24 mouse cellular contexts compared by ENCODE assay signal in genomic region chr12:104827721-104828120, GRCm38 (mm10). TPM values are rescaled to one million over a fixed set of nuclear protein-coding genes. Genes with fewer than 3 reads are reported as not detected.
A peak's percentile ranks its signal among the peaks of the same experiment; 100 is the strongest.
DNase-seq lines count a peak whose midpoint lies in the region; ATAC-seq and TF ChIP-seq lines count a peak whose summit lies in the region.
"Had no signal": no experiment of that assay in that cellular context is flagged by ENCODE, and none has a peak within 500 bp of the region (broad histone marks: within the 10 kb centered on the region; RNA-seq: fewer than 3 reads in every experiment).

No protein-coding gene starts in this region.

- TF ChIP-seq RAD21 in MEL (IDR thresholded peaks at IDR 0.05; ENCODE audit: low read depth, low read length), result no peak

- H3K4me2 ChIP-seq in forebrain, embryonic 11.5 days (ENCODE audit: low read depth, low read length, severe bottlenecking), result no peak overlapping the region
- H3K4me2 ChIP-seq in liver, embryonic 11.5 days, result no peak overlapping the region
- H3K4me2 ChIP-seq in forebrain, embryonic 16.5 days (ENCODE audit: low read length), result no peak overlapping the region
- H3K4me2 ChIP-seq: hindbrain, embryonic 14.5 days; kidney, embryonic 15.5 days had no signal

- H3K9me3 ChIP-seq in forebrain, embryonic 11.5 days (ENCODE audit: control insufficient read depth, low read length), result no peaks in the 10 kb centered on the region
- H3K9me3 ChIP-seq in forebrain, embryonic 10.5 days, result no peaks in the 10 kb centered on the region
- H3K9me3 ChIP-seq in liver, embryonic 11.5 days (ENCODE audit: control insufficient read depth, low read length), result no peaks in the 10 kb centered on the region
- no peaks in the 10 kb centered on the region for H3K9me3 ChIP-seq in MEL (replicated peaks; ENCODE audit: insufficient read depth, low read length)
- no peaks in the 10 kb centered on the region for H3K9me3 ChIP-seq in forebrain, embryonic 16.5 days (ENCODE audit: control insufficient read depth, low read length)
- H3K9me3 ChIP-seq: kidney, embryonic 15.5 days had no signal

- no peak for TF ChIP-seq CTCF in liver, adult 2 months (IDR thresholded peaks at IDR 0.05; ENCODE audit: low read depth, low read length)
- TF ChIP-seq CTCF in MEL (IDR thresholded peaks at IDR 0.05 in 2 of 3, conservative IDR thresholded peaks at IDR 0.05 in 1 of 3; ENCODE audit: control insufficient read depth in 1 of 3, insufficient read depth in 1 of 3, low read depth in 2 of 3, low read length in 3 of 3, poor library complexity in 1 of 3, severe bottlenecking in 1 of 3), result no peak

- TF ChIP-seq POLR2A in liver, adult 2 months (IDR thresholded peaks at IDR 0.05; ENCODE audit: extremely low read depth, insufficient read depth, low read length), result no peak
- no peak for TF ChIP-seq POLR2A in MEL (IDR thresholded peaks at IDR 0.05; ENCODE audit: control insufficient read depth in 1 of 2, insufficient read depth in 1 of 2, low read depth in 1 of 2, low read length in 2 of 2, poor library complexity in 1 of 2)

- TF ChIP-seq EP300 in MEL (IDR thresholded peaks at IDR 0.05; ENCODE audit: low read depth in 1 of 2, low read length in 2 of 2), result no peak

- peaks cover 47% of the 10 kb centered on the region for H3K79me2 ChIP-seq in liver, adult 2 months (ENCODE audit: control insufficient read depth, insufficient read depth, low read length)
- H3K79me2 ChIP-seq in MEL (ENCODE audit: control insufficient read depth, insufficient read depth, low read length, poor library complexity), result no peaks in the 10 kb centered on the region

- peak; percentile 55 for ATAC-seq in forebrain, embryonic 11.5 days (replicated peaks; ENCODE audit: low FRiP score)
- no peak for ATAC-seq in liver, embryonic 11.5 days (replicated peaks; ENCODE audit: low FRiP score)
- peak; percentile 47; the same call in 1 of the 2 replicates for ATAC-seq in forebrain, embryonic 16.5 days
- ATAC-seq: activated CD4-positive, CD25-positive, alpha-beta regulatory T cell, adult 4 months; intestine, embryonic 16.5 days had no signal

- no peak overlapping the region for H3K4me3 ChIP-seq in forebrain, embryonic 11.5 days (ENCODE audit: low read depth, low read length)
- H3K4me3 ChIP-seq in forebrain, embryonic 10.5 days, result no peak overlapping the region
- H3K4me3 ChIP-seq in liver, adult 2 months (ENCODE audit: insufficient read depth, low read depth, low read length), result no peak overlapping the region
- H3K4me3 ChIP-seq in liver, embryonic 11.5 days (ENCODE audit: low read depth, low read length), result no peak overlapping the region
- no peak overlapping the region for H3K4me3 ChIP-seq in MEL (ENCODE audit: control insufficient read depth in 1 of 2, insufficient read depth in 1 of 2, low read depth in 2 of 2, low read length in 2 of 2)
- H3K4me3 ChIP-seq in forebrain, embryonic 16.5 days (replicated peaks; ENCODE audit: low read length), result no peak overlapping the region
- H3K4me3 ChIP-seq: kidney, embryonic 15.5 days; myocyte had no signal

- H3K9ac ChIP-seq in forebrain, embryonic 11.5 days (ENCODE audit: low read length), result no peak overlapping the region
- no peak overlapping the region for H3K9ac ChIP-seq in liver, adult 2 months (ENCODE audit: low read depth, low read length)
- no peak overlapping the region for H3K9ac ChIP-seq in liver, embryonic 11.5 days (ENCODE audit: low read depth, low read length)
- no peak overlapping the region for H3K9ac ChIP-seq in MEL (ENCODE audit: control insufficient read depth, low read depth, low read length, poor library complexity, severe bottlenecking)
- H3K9ac ChIP-seq in forebrain, embryonic 16.5 days (replicated peaks; ENCODE audit: low read depth, low read length), result no peak overlapping the region
- H3K9ac ChIP-seq: hindbrain, embryonic 14.5 days; kidney, embryonic 15.5 days had no signal

- H3K27me3 ChIP-seq in forebrain, embryonic 11.5 days (ENCODE audit: control insufficient read depth, insufficient read depth, low read length), result no peaks in the 10 kb centered on the region
- 0 out of 2 replicates have a peak, but pooled peaks cover 3% of the 10 kb centered on the region for H3K27me3 ChIP-seq in forebrain, embryonic 10.5 days (ENCODE audit: poor library complexity, severe bottlenecking)
- H3K27me3 ChIP-seq in liver, adult 2 months (ENCODE audit: control insufficient read depth, insufficient read depth, low read length), result no peaks in the 10 kb centered on the region
- no peaks in the 10 kb centered on the region for H3K27me3 ChIP-seq in liver, embryonic 11.5 days (replicated peaks; ENCODE audit: control insufficient read depth, insufficient read depth, low read length)
- H3K27me3 ChIP-seq in MEL (ENCODE audit: control insufficient read depth in 1 of 2, insufficient read depth in 2 of 2, low read length in 2 of 2), result no peaks in the 10 kb centered on the region
- H3K27me3 ChIP-seq in forebrain, embryonic 16.5 days (replicated peaks; ENCODE audit: control insufficient read depth, insufficient read depth, low read length), result no peaks in the 10 kb centered on the region
- H3K27me3 ChIP-seq: kidney, embryonic 15.5 days had no signal

- no peak for DNase-seq in forebrain, embryonic 11.5 days (ENCODE audit: low spot score)
- DNase-seq in forebrain, embryonic 10.5 days (ENCODE audit: extremely low spot score, low spot score), result no peak
- no peak for DNase-seq in liver, adult 2 months (ENCODE audit: extremely low read depth, low read depth, low spot score)
- DNase-seq in liver, embryonic 11.5 days (ENCODE audit: low spot score), result no peak
- peak; percentile 64 for DNase-seq in MEL (ENCODE audit: low read depth, low spot score)
- no peak for DNase-seq in urinary bladder, postnatal 36 days (ENCODE audit: low spot score in 2 of 2)
- DNase-seq in cerebellum, postnatal 36 days, result no peak
- DNase-seq: adrenal gland, postnatal 14 days; cerebellum, adult 11 months; cerebellum, postnatal 10 days; gastrocnemius, postnatal 10 days; heart, adult 18-20 months; heart, postnatal 36 days; liver; lung, adult 18-20 months; lung, postnatal 36 days; thymus, postnatal 25 days had no signal

- no peak overlapping the region for H3K27ac ChIP-seq in forebrain, embryonic 11.5 days (ENCODE audit: low read depth, low read length)
- no peak overlapping the region for H3K27ac ChIP-seq in forebrain, embryonic 10.5 days
- 0 out of 2 replicates have a peak overlapping the region, but pooled peaks have one; percentile 4 for H3K27ac ChIP-seq in liver, adult 2 months (replicated peaks; ENCODE audit: insufficient read depth, low read depth, low read length)
- no peak overlapping the region for H3K27ac ChIP-seq in liver, embryonic 11.5 days (ENCODE audit: low read depth, low read length)
- no peak overlapping the region for H3K27ac ChIP-seq in MEL (ENCODE audit: control insufficient read depth, low read depth, low read length)
- no peak overlapping the region for H3K27ac ChIP-seq in forebrain, embryonic 16.5 days (ENCODE audit: low read length)
- H3K27ac ChIP-seq: hindbrain, embryonic 14.5 days; kidney, embryonic 15.5 days had no signal

- peaks cover 4% of the 10 kb centered on the region; the same call in 1 of the 2 replicates for H3K4me1 ChIP-seq in forebrain, embryonic 11.5 days (replicated peaks; ENCODE audit: control insufficient read depth, insufficient read depth, low read length)
- H3K4me1 ChIP-seq in forebrain, embryonic 10.5 days, result peaks cover 51% of the 10 kb centered on the region
- peaks cover 47% of the 10 kb centered on the region for H3K4me1 ChIP-seq in liver, adult 2 months (ENCODE audit: control insufficient read depth, insufficient read depth, low read length)
- H3K4me1 ChIP-seq in liver, embryonic 11.5 days (replicated peaks; ENCODE audit: control insufficient read depth, insufficient read depth, low read length), result peaks cover 18% of the 10 kb centered on the region
- H3K4me1 ChIP-seq in MEL (ENCODE audit: control insufficient read depth in 1 of 2, insufficient read depth in 2 of 2, low read length in 2 of 2), result peaks cover 1 to 46% of the 10 kb centered on the region in 2 experiments; a peak in 3 of 4 replicates
- peaks cover 19% of the 10 kb centered on the region for H3K4me1 ChIP-seq in forebrain, embryonic 16.5 days (replicated peaks; ENCODE audit: control insufficient read depth, insufficient read depth, low read length)

- H3K36me3 ChIP-seq in forebrain, embryonic 11.5 days (ENCODE audit: control insufficient read depth, insufficient read depth, low read length), result no peaks in the 10 kb centered on the region
- no peaks in the 10 kb centered on the region for H3K36me3 ChIP-seq in forebrain, embryonic 10.5 days (replicated peaks)
- no peaks in the 10 kb centered on the region for H3K36me3 ChIP-seq in liver, adult 2 months (ENCODE audit: control insufficient read depth, insufficient read depth, low read length)
- H3K36me3 ChIP-seq in liver, embryonic 11.5 days (ENCODE audit: control insufficient read depth, insufficient read depth, low read length), result no peaks in the 10 kb centered on the region
- H3K36me3 ChIP-seq in MEL (ENCODE audit: control insufficient read depth in 1 of 2, insufficient read depth in 2 of 2, low read length in 2 of 2), result peaks cover 0 to 15% of the 10 kb centered on the region in 2 experiments; a peak in 2 of 4 replicates
- no peaks in the 10 kb centered on the region for H3K36me3 ChIP-seq in forebrain, embryonic 16.5 days (ENCODE audit: control insufficient read depth, insufficient read depth)
- H3K36me3 ChIP-seq: kidney, embryonic 15.5 days had no signal

- WGBS in forebrain, embryonic 11.5 days, result 52% methylated on average over 6 of the region's 6 CpGs
- 79% methylated on average over 6 of the region's 6 CpGs for WGBS in forebrain, embryonic 10.5 days
- WGBS in liver, adult 2 months, result 83% methylated on average over 6 of the region's 6 CpGs
- 80% methylated on average over 6 of the region's 6 CpGs for WGBS in liver, embryonic 11.5 days
- 12% methylated on average over 6 of the region's 6 CpGs for WGBS in forebrain, embryonic 16.5 days

TF ChIP-seq in MEL, 35 proteins besides CTCF, POLR2A, EP300 and RAD21 (continues in another document):
- TF ChIP-seq ZKSCAN1 (IDR thresholded peaks at IDR 0.05; ENCODE audit: low read depth, low read length) (no peak), CHD2 (IDR thresholded peaks at IDR 0.05; ENCODE audit: low read length) (no peak), TBP (IDR thresholded peaks at IDR 0.05; ENCODE audit: low read depth, low read length) (no peak), MAZ (IDR thresholded peaks at IDR 0.05; ENCODE audit: low read depth, low read length) (no peak), GATA1 (IDR thresholded peaks at IDR 0.05; ENCODE audit: low read depth, low read length) (no peak)

RNA-seq across cellular contexts. Expression of gene Clmn, which starts 37.2 kb away (rescaled TPM):
- polyA plus RNA-seq in forebrain, embryonic 11.5 days (2014; fragmentation: Nextera tagmentation; extraction: Ambion mirVana), result 2.8 and 3.2 TPM in 2 replicates
- 1.6 and 2.1 TPM in 2 replicates for polyA plus RNA-seq in forebrain, embryonic 10.5 days (2016; fragmentation: Nextera tagmentation; extraction: Ambion mirVana)
- total RNA-seq in liver, adult 2 months (2014; rRNA removed), result 20.4 and 22.4 TPM in 2 replicates
- polyA plus RNA-seq in liver, adult 2 months (2012; rRNA removed), result 12.1 and 13.7 TPM in 2 replicates
- polyA plus RNA-seq in liver, embryonic 11.5 days (2014; fragmentation: Nextera tagmentation; extraction: Ambion mirVana), result 1.5 and 2.1 TPM in 2 replicates
- 0.07 TPM in 1 of 2 replicates, not detected in the other for total RNA-seq in MEL (2012; rRNA removed)
- polyA plus RNA-seq in MEL (2012; ENCODE audit: insufficient read depth in 1 of 2, insufficient read length in 2 of 2, low read depth in 1 of 2, low replicate concordance in 2 of 2, missing spikeins in 1 of 2), result not detected
- 0.71 and 0.84 TPM in 2 replicates for polyA plus RNA-seq in forebrain, embryonic 16.5 days (2015; fragmentation: Nextera tagmentation; extraction: Ambion mirVana)
- total RNA-seq: megakaryocyte-erythroid progenitor cell, adult 5-6 weeks had no signal
